In the genomic region with DNA sequence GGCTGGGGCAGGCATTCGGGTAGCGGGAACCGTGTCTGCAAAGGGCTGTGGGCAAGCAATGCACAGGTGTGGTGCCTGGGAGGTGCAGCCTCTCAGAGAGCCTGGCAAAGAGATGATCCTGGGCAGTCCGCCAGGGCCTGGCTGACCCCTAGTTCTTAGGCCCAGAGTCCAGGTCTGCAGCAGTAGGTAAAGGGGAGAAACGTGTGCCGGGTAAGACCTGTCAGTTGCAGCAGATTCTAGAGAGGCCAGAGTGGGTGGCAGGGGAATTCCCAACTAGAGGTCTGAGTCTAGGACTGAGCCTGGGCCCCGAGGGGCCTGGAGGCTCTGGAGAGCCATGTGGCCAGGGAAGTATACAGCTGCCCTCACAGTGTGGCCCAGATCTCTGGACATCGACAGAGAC, we compare ENCODE assay signal across 18 mouse cellular contexts. TPM values are rescaled to one million over a fixed set of nuclear protein-coding genes. Genes with fewer than 3 reads are reported as not detected.
A peak's percentile ranks its signal among the peaks of the same experiment; 100 is the strongest.
DNase-seq lines count a peak whose midpoint lies in the region; ATAC-seq lines count a peak whose summit lies in the region.
"Had no signal": no experiment of that assay in that cellular context is flagged by ENCODE, and none has a peak within 500 bp of the region (broad histone marks: within the 10 kb centered on the region; RNA-seq: fewer than 3 reads in every experiment).

No protein-coding gene starts in this region.

- DNase-seq in cerebellum, postnatal 14 days: peak; percentile 69 to 70
- DNase-seq in hindbrain, embryonic 10.5 days (ENCODE audit: low spot score): no peak
- DNase-seq in brain, adult 2 months (ENCODE audit: low read depth, low spot score): peak; percentile 26
- peak; percentile 95 for DNase-seq in kidney, adult 9 months
- DNase-seq in frontal cortex, adult 2 months (ENCODE audit: extremely low spot score in 1 of 2, low spot score in 1 of 2): no peak
- no peak for DNase-seq in Muller cell, postnatal 12 days (ENCODE audit: inconsistent ontology term)
- DNase-seq: cerebellum, adult 9-10 months; lung, postnatal 4 days; thymus, postnatal 4 days had no signal

- no peak for ATAC-seq in cerebellum, adult (ENCODE audit: insufficient number of reproducible peaks, low FRiP score, low TSS enrichment)
- ATAC-seq in hindbrain, embryonic 12.5 days (ENCODE audit: low FRiP score): no peak
- ATAC-seq: forebrain, embryonic 14.5 days; intestine, embryonic 15.5 days; midbrain, embryonic 13.5 days had no signal

- H3K9me3 ChIP-seq in hindbrain, embryonic 12.5 days (replicated peaks): no peaks in the 10 kb centered on the region
- no peaks in the 10 kb centered on the region for H3K9me3 ChIP-seq in hindbrain, embryonic 10.5 days
- H3K9me3 ChIP-seq: embryonic facial prominence, embryonic 13.5 days; intestine, embryonic 15.5 days; liver, embryonic 15.5 days; midbrain, embryonic 13.5 days had no signal

- no peaks in the 10 kb centered on the region for H3K27me3 ChIP-seq in hindbrain, embryonic 12.5 days
- no peaks in the 10 kb centered on the region for H3K27me3 ChIP-seq in hindbrain, embryonic 10.5 days (ENCODE audit: insufficient read depth, poor library complexity, severe bottlenecking)
- H3K27me3 ChIP-seq: embryonic facial prominence, embryonic 13.5 days; intestine, embryonic 15.5 days; liver, embryonic 15.5 days; midbrain, embryonic 13.5 days; Patski had no signal

- H3K4me3 ChIP-seq in hindbrain, embryonic 12.5 days: no peak overlapping the region
- H3K4me3 ChIP-seq in hindbrain, embryonic 10.5 days: no peak overlapping the region
- H3K4me3 ChIP-seq: embryonic facial prominence, embryonic 13.5 days; intestine, embryonic 15.5 days; liver, embryonic 15.5 days; midbrain, embryonic 13.5 days had no signal

- peaks cover 18% of the 10 kb centered on the region for H3K36me3 ChIP-seq in hindbrain, embryonic 12.5 days
- peaks cover 62% of the 10 kb centered on the region for H3K36me3 ChIP-seq in hindbrain, embryonic 10.5 days
- H3K36me3 ChIP-seq: intestine, embryonic 15.5 days had no signal

- H3K4me1 ChIP-seq in hindbrain, embryonic 12.5 days: peaks cover 54% of the 10 kb centered on the region
- H3K4me1 ChIP-seq in hindbrain, embryonic 10.5 days (replicated peaks): peaks cover 91% of the 10 kb centered on the region

- H3K9ac ChIP-seq in hindbrain, embryonic 12.5 days: 0 out of 2 replicates have a peak overlapping the region, but pooled peaks have one; percentile 18
- H3K9ac ChIP-seq: embryonic facial prominence, embryonic 13.5 days; liver, embryonic 15.5 days; midbrain, embryonic 13.5 days had no signal

- H3K27ac ChIP-seq in hindbrain, embryonic 12.5 days: no peak overlapping the region
- no peak overlapping the region for H3K27ac ChIP-seq in hindbrain, embryonic 10.5 days
- H3K27ac ChIP-seq: embryonic facial prominence, embryonic 13.5 days; intestine, embryonic 15.5 days; liver, embryonic 15.5 days; midbrain, embryonic 13.5 days; stomach, postnatal 0 days had no signal

- H3K4me2 ChIP-seq in hindbrain, embryonic 12.5 days (replicated peaks): no peak overlapping the region
- H3K4me2 ChIP-seq: embryonic facial prominence, embryonic 13.5 days; intestine, embryonic 15.5 days; liver, embryonic 15.5 days; midbrain, embryonic 13.5 days had no signal

- 90% methylated on average over 8 of the region's 8 CpGs for WGBS in hindbrain, embryonic 12.5 days
- WGBS in hindbrain, embryonic 10.5 days: 91% methylated on average over 8 of the region's 8 CpGs

RNA-seq across cellular contexts. Expression of a gene that starts 11.6 kb away (rescaled TPM):
- polyA plus RNA-seq in hindbrain, embryonic 12.5 days (2016; fragmentation: Nextera tagmentation; extraction: Ambion mirVana): 44.3 and 44.7 TPM in 2 replicates
- 36.1 and 45.3 TPM in 2 replicates for polyA plus RNA-seq in hindbrain, embryonic 10.5 days (2016; fragmentation: Nextera tagmentation; extraction: Ambion mirVana)
- polyA plus RNA-seq in frontal cortex, adult 2 months (2012; rRNA removed): 30.0 and 32.0 TPM in 2 replicates

RNA-seq across cellular contexts. Expression of a gene that starts 39.0 kb away (rescaled TPM):
- 0.50 and 0.79 TPM in 2 replicates for polyA plus RNA-seq in hindbrain, embryonic 12.5 days (2016; fragmentation: Nextera tagmentation; extraction: Ambion mirVana)
- polyA plus RNA-seq in hindbrain, embryonic 10.5 days (2016; fragmentation: Nextera tagmentation; extraction: Ambion mirVana): 0.18 and 0.26 TPM in 2 replicates
- 0.90 and 1.0 TPM in 2 replicates for polyA plus RNA-seq in frontal cortex, adult 2 months (2012; rRNA removed)
- polyA plus RNA-seq: liver, embryonic 15.5 days; stomach, postnatal 0 days had no signal

Comparison
In these comparisons a context has a peak if more than half of its experiments do, and no peak if none do; other contexts are left out.
1. DNase-seq: peak in cerebellum, postnatal 14 days (2 of 2), brain, adult 2 months (single experiment) and kidney, adult 9 months (single experiment); none in hindbrain, embryonic 10.5 days (single experiment), frontal cortex, adult 2 months (0 of 2) and Muller cell, postnatal 12 days (single experiment).